Mouse (Mus musculus): ENCODE measurements at regions not wholly inside any gene's neighbourhood (a gene's known extent, or its start where the extent isn't known, plus 50 kb on each side); places are given as distances from the start of the nearest gene placed in this dataset.
"Not testable (repeated sequence)": the region's sequence is repeated elsewhere in the genome, so short reads cannot be mapped to it uniquely, and the experiment has no call there.

- DNase-seq (ENCODE audit: low read depth in 1 of 2, low spot score in 2 of 2) = no peak
- Histone ChIP-seq H3K27ac (ENCODE audit: insufficient read depth, low read length) (no peak overlapping the region), H3K36me3 (ENCODE audit: control insufficient read depth, insufficient read depth, low read length) (no peaks in the 10 kb centered on the region), H3K27me3 (ENCODE audit: control insufficient read depth, insufficient read depth, low read length) (no peaks in the 10 kb centered on the region), H3K4me3 (ENCODE audit: extremely low read depth, insufficient read depth, insufficient read length) (no peak overlapping the region), H3K4me1 (ENCODE audit: control insufficient read depth, insufficient read depth, insufficient read length) (no peaks in the 10 kb centered on the region)
- no peak for TF ChIP-seq POLR2A (IDR thresholded peaks at IDR 0.05; ENCODE audit: low read depth, low read length)
- no peak for TF ChIP-seq CTCF (IDR thresholded peaks at IDR 0.05; ENCODE audit: extremely low read depth, insufficient read depth, insufficient read length, insufficient replicate concordance)
- 84% methylated on average over 11 of the region's 11 CpGs for WGBS
Observed at GRCm38 (mm10) chr12:55983565-55984351, 147.6 kb downstream of the Brms1l start.

DNA sequence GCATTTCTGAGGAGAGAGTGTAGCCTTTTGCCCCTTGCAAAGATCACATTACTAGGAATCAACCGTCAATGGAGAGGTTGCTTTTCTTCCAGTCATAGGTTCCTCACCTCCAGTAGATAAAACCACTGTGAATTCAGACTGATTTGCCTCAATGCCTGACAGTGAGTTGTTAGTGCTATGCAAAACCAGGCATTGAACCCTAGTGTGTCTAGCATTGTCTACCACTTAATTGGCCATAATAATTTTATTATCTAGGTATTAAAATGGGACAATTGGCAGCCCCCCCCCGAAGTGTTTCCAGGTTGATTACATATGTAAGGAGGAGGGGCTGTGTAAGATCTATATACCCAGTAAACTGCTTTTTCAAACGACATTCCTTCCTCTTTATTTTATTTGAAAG lies 147.0 kb downstream of the Brms1l start:
- no peak for TF ChIP-seq POLR2A (IDR thresholded peaks at IDR 0.05; ENCODE audit: low read depth, low read length)
- Histone ChIP-seq H3K4me1 (ENCODE audit: control insufficient read depth, insufficient read depth, insufficient read length) (no peaks in the 10 kb centered on the region), H3K27ac (ENCODE audit: insufficient read depth, low read length) (no peak overlapping the region), H3K36me3 (ENCODE audit: control insufficient read depth, insufficient read depth, low read length) (no peaks in the 10 kb centered on the region), H3K4me3 (ENCODE audit: extremely low read depth, insufficient read depth, insufficient read length) (no peak overlapping the region), H3K27me3 (ENCODE audit: control insufficient read depth, insufficient read depth, low read length) (no peaks in the 10 kb centered on the region)
- WGBS = 68% methylated on average over 3 of the region's 3 CpGs
- DNase-seq (ENCODE audit: low read depth in 1 of 2, low spot score in 2 of 2) = no peak

- TF ChIP-seq POLR2A (IDR thresholded peaks at IDR 0.05; ENCODE audit: low read depth, low read length) (no peak), CTCF (IDR thresholded peaks at IDR 0.05; ENCODE audit: extremely low read depth, insufficient read depth, insufficient read length, insufficient replicate concordance) (no peak)
- WGBS = 86% methylated on average over 3 of the region's 3 CpGs
Observed at GRCm38 (mm10) chr12:55974262-55974661, 138.1 kb downstream of the Brms1l start.

DNA sequence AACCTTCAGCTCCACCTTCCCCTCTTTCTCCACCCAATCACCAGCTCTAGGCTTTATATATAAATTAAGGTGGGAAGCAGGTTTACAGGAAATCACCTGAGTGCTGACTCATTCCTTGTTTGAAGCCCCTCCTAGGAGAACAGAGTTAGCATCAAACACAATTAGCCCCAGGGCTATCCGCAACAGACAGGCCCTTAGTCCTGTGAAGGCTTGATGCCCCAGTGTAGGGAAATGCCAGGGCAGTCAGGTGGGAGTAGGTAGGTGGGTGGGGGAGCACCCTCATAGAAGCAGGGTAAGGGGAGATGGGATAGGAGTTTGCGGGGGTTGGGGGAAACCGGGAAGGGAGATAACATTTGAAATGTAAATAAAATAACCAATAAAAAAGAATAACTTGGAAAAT lies 123.2 kb downstream of the Brms1l start:
- not testable (repeated sequence) for H3K36me3 ChIP-seq (ENCODE audit: control insufficient read depth, insufficient read depth, low read length); H3K27me3 ChIP-seq (ENCODE audit: control insufficient read depth, insufficient read depth, low read length); H3K27ac ChIP-seq (ENCODE audit: insufficient read depth, low read length); DNase-seq (ENCODE audit: low read depth in 1 of 2, low spot score in 2 of 2); H3K4me1 ChIP-seq (ENCODE audit: control insufficient read depth, insufficient read depth, insufficient read length); H3K4me3 ChIP-seq (ENCODE audit: extremely low read depth, insufficient read depth, insufficient read length)
- whole genome bisulfite sequencing = 91% methylated on average over 3 of the region's 3 CpGs

More at GRCm38 (mm10) chr12:55974262-55974661, 138.1 kb downstream of the Brms1l start:
- Histone ChIP-seq H3K4me1 (ENCODE audit: control insufficient read depth, insufficient read depth, insufficient read length) (no peaks in the 10 kb centered on the region), H3K27me3 (ENCODE audit: control insufficient read depth, insufficient read depth, low read length) (no peaks in the 10 kb centered on the region), H3K27ac (ENCODE audit: insufficient read depth, low read length) (no peak overlapping the region), H3K36me3 (ENCODE audit: control insufficient read depth, insufficient read depth, low read length) (no peaks in the 10 kb centered on the region), H3K4me3 (ENCODE audit: extremely low read depth, insufficient read depth, insufficient read length) (no peak overlapping the region)
- DNase-seq (ENCODE audit: low read depth in 1 of 2, low spot score in 2 of 2) = no peak

GRCm38 (mm10) chr12:55940566-55940965 lies 104.4 kb downstream of the Brms1l start:
- no peaks in the 10 kb centered on the region for H3K36me3 ChIP-seq (ENCODE audit: control insufficient read depth, insufficient read depth, low read length)
- TF ChIP-seq POLR2A (IDR thresholded peaks at IDR 0.05; ENCODE audit: low read depth, low read length) = no peak
- no peak for TF ChIP-seq CTCF (IDR thresholded peaks at IDR 0.05; ENCODE audit: extremely low read depth, insufficient read depth, insufficient read length, insufficient replicate concordance)
- no peak overlapping the region for H3K4me3 ChIP-seq (ENCODE audit: extremely low read depth, insufficient read depth, insufficient read length)
- no peaks in the 10 kb centered on the region for H3K27me3 ChIP-seq (ENCODE audit: control insufficient read depth, insufficient read depth, low read length)
- WGBS = 84% methylated on average over 6 of the region's 6 CpGs
- H3K4me1 ChIP-seq (ENCODE audit: control insufficient read depth, insufficient read depth, insufficient read length) = no peaks in the 10 kb centered on the region
- no peak for DNase-seq (ENCODE audit: low read depth in 1 of 2, low spot score in 2 of 2)
- H3K27ac ChIP-seq (ENCODE audit: insufficient read depth, low read length) = no peak overlapping the region

GRCm38 (mm10) chr12:55939281-55940142 lies 103.4 kb downstream of the Brms1l start:
- Histone ChIP-seq H3K4me3 (ENCODE audit: extremely low read depth, insufficient read depth, insufficient read length) (no peak overlapping the region), H3K4me1 (ENCODE audit: control insufficient read depth, insufficient read depth, insufficient read length) (no peaks in the 10 kb centered on the region), H3K36me3 (ENCODE audit: control insufficient read depth, insufficient read depth, low read length) (no peaks in the 10 kb centered on the region), H3K27me3 (ENCODE audit: control insufficient read depth, insufficient read depth, low read length) (no peaks in the 10 kb centered on the region), H3K27ac (ENCODE audit: insufficient read depth, low read length) (no peak overlapping the region)
- no peak for DNase-seq (ENCODE audit: low read depth in 1 of 2, low spot score in 2 of 2)
- TF ChIP-seq CTCF (IDR thresholded peaks at IDR 0.05; ENCODE audit: extremely low read depth, insufficient read depth, insufficient read length, insufficient replicate concordance) (no peak), POLR2A (IDR thresholded peaks at IDR 0.05; ENCODE audit: low read depth, low read length) (no peak)
- 71% methylated on average over 10 of the region's 10 CpGs for WGBS

DNA sequence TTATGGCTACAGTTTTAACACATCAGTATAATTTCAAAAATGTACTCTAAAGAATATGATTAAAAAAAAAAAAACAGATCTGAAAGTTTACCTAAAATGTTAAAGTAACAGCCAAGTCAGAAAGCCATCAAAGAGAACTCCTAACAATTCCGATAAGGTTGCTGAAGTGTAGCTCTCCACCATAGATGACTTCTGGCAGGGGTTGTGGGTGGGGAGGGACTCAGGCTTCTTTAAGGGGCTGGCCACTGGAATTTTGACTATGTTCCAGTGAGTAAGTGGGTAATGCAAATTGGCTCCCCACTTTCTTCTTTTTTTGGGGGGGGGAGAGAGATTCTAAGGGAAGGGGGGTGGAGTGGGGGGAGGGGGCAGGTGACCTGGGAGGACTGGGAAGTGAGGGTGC lies 98.0 kb downstream of the Brms1l start:
- TF ChIP-seq CTCF (IDR thresholded peaks at IDR 0.05; ENCODE audit: extremely low read depth, insufficient read depth, insufficient read length, insufficient replicate concordance) = no peak
- TF ChIP-seq POLR2A (IDR thresholded peaks at IDR 0.05; ENCODE audit: low read depth, low read length) = no peak
- WGBS = 80% methylated on average over 1 of the region's 1 CpGs
- H3K4me1 ChIP-seq (ENCODE audit: control insufficient read depth, insufficient read depth, insufficient read length) = no peaks in the 10 kb centered on the region
- DNase-seq (ENCODE audit: low read depth in 1 of 2, low spot score in 2 of 2) = no peak
- H3K27ac ChIP-seq (ENCODE audit: insufficient read depth, low read length) = no peak overlapping the region
- H3K27me3 ChIP-seq (ENCODE audit: control insufficient read depth, insufficient read depth, low read length) = no peaks in the 10 kb centered on the region
- no peak overlapping the region for H3K4me3 ChIP-seq (ENCODE audit: extremely low read depth, insufficient read depth, insufficient read length)
- no peaks in the 10 kb centered on the region for H3K36me3 ChIP-seq (ENCODE audit: control insufficient read depth, insufficient read depth, low read length)

Measured in spleen, adult 2 months (tissue).